ENCODE assay signal across 27 mouse cellular contexts in genomic region chr19:57764576-57765371, GRCm38 (mm10).
DNase-seq lines count a peak whose midpoint lies in the region; ATAC-seq and TF ChIP-seq lines count a peak whose summit lies in the region.
"Had no signal": no experiment of that assay in that cellular context is flagged by ENCODE, and none has a peak within 500 bp of the region (broad histone marks: within the 10 kb centered on the region; RNA-seq: fewer than 3 reads in every experiment).

No protein-coding gene starts in this region.

- no peak for TF ChIP-seq RAD21 in CH12.LX (IDR thresholded peaks at IDR 0.05; ENCODE audit: low read depth, low read length)

- peaks cover 11% of the 10 kb centered on the region for H3K9me3 ChIP-seq in CH12.LX (replicated peaks; ENCODE audit: low read length)
- no peaks in the 10 kb centered on the region for H3K9me3 ChIP-seq in lung, postnatal 0 days (ENCODE audit: low read length)
- H3K9me3 ChIP-seq: embryonic facial prominence, embryonic 13.5 days; embryonic facial prominence, embryonic 15.5 days; forebrain, embryonic 10.5 days; forebrain, embryonic 12.5 days; G1E had no signal

- no peaks in the 10 kb centered on the region for H3K79me2 ChIP-seq in CH12.LX (replicated peaks; ENCODE audit: control insufficient read depth, extremely low read depth, insufficient read depth, poor library complexity, severe bottlenecking)

- in situ Hi-C loops in CH12.LX (cut with MboI; ENCODE audit: low pct_ligation_motif_present, low pct_unique_long_range_greater_than_20kb, low sequenced_read_pairs): no loop called here

- H3K27me3 ChIP-seq in CH12.LX (replicated peaks): no peaks in the 10 kb centered on the region
- no peaks in the 10 kb centered on the region for H3K27me3 ChIP-seq in lung, postnatal 0 days (replicated peaks; ENCODE audit: insufficient read depth, low read length)
- H3K27me3 ChIP-seq: embryonic facial prominence, embryonic 13.5 days; embryonic facial prominence, embryonic 15.5 days; forebrain, embryonic 12.5 days; Patski had no signal

- TF ChIP-seq POLR2A in CH12.LX (IDR thresholded peaks at IDR 0.05; ENCODE audit: low read depth, low read length): peak; percentile 37; the same call in 1 of the 2 replicates

- TF ChIP-seq CTCF in CH12.LX (conservative IDR thresholded peaks at IDR 0.05 in 1 of 2, IDR thresholded peaks at IDR 0.05 in 1 of 2; ENCODE audit: low read depth in 2 of 2, low read length in 2 of 2): no peak
- no peak for TF ChIP-seq CTCF in lung, postnatal 0 days (IDR thresholded peaks at IDR 0.05)

- ATAC-seq in megakaryocyte, adult 5-6 weeks (ENCODE audit: poor library complexity, severe bottlenecking): 0 out of 2 replicates have a peak, but pooled peaks have one; percentile 3
- no peak for ATAC-seq in lung, postnatal 0 days
- ATAC-seq: activated CD4-positive, CD25-positive, alpha-beta regulatory T cell, adult 4 months; CD4-positive, CD25-positive, alpha-beta regulatory T cell, adult 4 months; forebrain, embryonic 14.5 days; forebrain, embryonic 16.5 days; Patski had no signal

- DNase-seq in CH12.LX (ENCODE audit: extremely low read depth): peak; percentile 82
- peak; percentile 62 for DNase-seq in R1 (ENCODE audit: low read depth, low spot score)
- DNase-seq in lung, postnatal 0 days (ENCODE audit: low spot score): no peak
- no peak for DNase-seq in right cerebral cortex, postnatal 4 days
- no peak for DNase-seq in right cerebral cortex, postnatal 10 days (ENCODE audit: low spot score in 2 of 2)
- DNase-seq: adrenal gland, postnatal 10 days; adrenal gland, postnatal 25 days; B cell, adult 2 months; cerebellum, adult 11 months; cerebellum, adult 18-20 months; cerebellum, adult 8-10 months; cerebellum, adult 9-11 months; cerebellum, postnatal 14 days; cerebellum, postnatal 36 days; embryo, embryonic 11 days had no signal

- H3K9ac ChIP-seq in CH12.LX (ENCODE audit: insufficient read depth, low read depth): no peak overlapping the region
- no peak overlapping the region for H3K9ac ChIP-seq in lung, postnatal 0 days (replicated peaks; ENCODE audit: low read depth)
- H3K9ac ChIP-seq: embryonic facial prominence, embryonic 13.5 days; embryonic facial prominence, embryonic 15.5 days; forebrain, embryonic 12.5 days had no signal

- peaks cover 0 to 11% of the 10 kb centered on the region in 2 experiments for H3K36me3 ChIP-seq in CH12.LX (replicated peaks in 1 of 2; ENCODE audit: control insufficient read depth in 1 of 2, insufficient read depth in 1 of 2, low read length in 1 of 2)
- H3K36me3 ChIP-seq in lung, postnatal 0 days (ENCODE audit: insufficient read depth, low read length): no peaks in the 10 kb centered on the region
- H3K36me3 ChIP-seq: G1E had no signal

- H3K27ac ChIP-seq in CH12.LX (ENCODE audit: insufficient read depth, low read depth): peak overlapping the region; percentile 75
- no peak overlapping the region for H3K27ac ChIP-seq in lung, postnatal 0 days (ENCODE audit: low read length)
- H3K27ac ChIP-seq: embryonic facial prominence, embryonic 13.5 days; embryonic facial prominence, embryonic 15.5 days; forebrain, embryonic 10.5 days; forebrain, embryonic 12.5 days had no signal

- H3K4me2 ChIP-seq in CH12.LX (ENCODE audit: insufficient read depth, low read depth, poor library complexity, severe bottlenecking): peak overlapping the region; percentile 24
- no peak overlapping the region for H3K4me2 ChIP-seq in lung, postnatal 0 days (replicated peaks; ENCODE audit: low read depth, low read length)
- H3K4me2 ChIP-seq: embryonic facial prominence, embryonic 13.5 days; embryonic facial prominence, embryonic 15.5 days; forebrain, embryonic 12.5 days had no signal

- dilution Hi-C loops in CH12.LX (cut with MboI; ENCODE audit: extremely low pct_ligation_motif_present, extremely low pct_unique_long_range_greater_than_20kb, low sequenced_read_pairs): no loop called here

- peak overlapping the region in 2 of 3 experiments; percentile 39 to 44 for H3K4me3 ChIP-seq in CH12.LX (replicated peaks in 1 of 3; ENCODE audit: low read depth in 2 of 3, low read length in 2 of 3, poor library complexity in 1 of 3)
- no peak overlapping the region for H3K4me3 ChIP-seq in lung, postnatal 0 days (ENCODE audit: low read depth, low read length)
- H3K4me3 ChIP-seq: embryonic facial prominence, embryonic 13.5 days; embryonic facial prominence, embryonic 15.5 days; erythroblast, embryonic 14.5 days; forebrain, embryonic 10.5 days; forebrain, embryonic 12.5 days had no signal

- peaks cover 10 to 23% of the 10 kb centered on the region in 2 experiments for H3K4me1 ChIP-seq in CH12.LX (ENCODE audit: control insufficient read depth in 1 of 2, insufficient read depth in 2 of 2)
- no peaks in the 10 kb centered on the region for H3K4me1 ChIP-seq in lung, postnatal 0 days (ENCODE audit: insufficient read depth, low read depth, low read length)
- H3K4me1 ChIP-seq: embryonic facial prominence, embryonic 13.5 days; embryonic facial prominence, embryonic 15.5 days; forebrain, embryonic 10.5 days; forebrain, embryonic 12.5 days had no signal

- 83% methylated on average over 16 of the region's 16 CpGs for WGBS in lung, postnatal 0 days

- no peak for TF ChIP-seq EP300 in CH12.LX (IDR thresholded peaks at IDR 0.05; ENCODE audit: low read length)
- no peak for TF ChIP-seq EP300 in lung, postnatal 0 days (IDR thresholded peaks at IDR 0.05)

TF ChIP-seq in CH12.LX, 34 proteins besides CTCF, POLR2A, EP300 and RAD21:
- TF ChIP-seq MAX (IDR thresholded peaks at IDR 0.05; ENCODE audit: low read length) (0 out of 2 replicates have a peak, but pooled peaks have one; percentile 38), IRF4 (IDR thresholded peaks at IDR 0.05; ENCODE audit: low read depth, low read length) (peak; percentile 55; the same call in 1 of the 2 replicates), MXI1 (IDR thresholded peaks at IDR 0.05; ENCODE audit: low read depth, low read length) (no peak), ELF1 (IDR thresholded peaks at IDR 0.05; ENCODE audit: low read depth, low read length) (peak; percentile 56; the same call in 1 of the 2 replicates), MYC (IDR thresholded peaks at IDR 0.05; ENCODE audit: low read depth, low read length) (0 out of 2 replicates have a peak, but pooled peaks have one; percentile 24)

Comparison
In these comparisons a context has a peak if more than half of its experiments do, and no peak if none do; other contexts are left out.
1. DNase-seq: peak in CH12.LX (single experiment) and R1 (single experiment); none in lung, postnatal 0 days (single experiment), right cerebral cortex, postnatal 4 days (single experiment) and right cerebral cortex, postnatal 10 days (0 of 2).